In the genomic region with DNA sequence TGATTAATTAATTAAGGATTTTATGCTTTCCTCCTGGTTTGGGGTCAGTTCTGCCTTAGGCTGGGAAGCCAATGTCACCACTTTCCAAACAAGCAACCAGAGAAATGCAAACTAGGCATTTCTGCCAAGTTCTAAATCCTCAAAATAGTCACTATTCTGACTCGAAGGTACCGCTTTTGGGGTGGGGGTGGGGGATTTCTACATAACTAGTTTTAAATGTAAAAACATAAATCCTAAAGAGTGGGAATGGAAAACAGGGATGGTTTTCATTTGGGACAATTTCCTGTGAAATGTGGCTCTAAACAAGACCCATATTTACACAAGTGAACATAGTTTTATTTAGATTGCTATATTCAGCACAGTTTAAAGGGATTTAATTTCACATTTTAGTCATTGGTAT, we compare ENCODE assay signal across 27 mouse cellular contexts. TPM values are rescaled to one million over a fixed set of nuclear protein-coding genes. Genes with fewer than 3 reads are reported as not detected.
A peak's percentile ranks its signal among the peaks of the same experiment; 100 is the strongest.
DNase-seq lines count a peak whose midpoint lies in the region; ATAC-seq and TF ChIP-seq lines count a peak whose summit lies in the region.
"Had no signal": no experiment of that assay in that cellular context is flagged by ENCODE, and none has a peak within 500 bp of the region (broad histone marks: within the 10 kb centered on the region; RNA-seq: fewer than 3 reads in every experiment).

No protein-coding gene starts in this region.

- no peaks in the 10 kb centered on the region for H3K27me3 ChIP-seq in CH12.LX (replicated peaks)
- no peaks in the 10 kb centered on the region for H3K27me3 ChIP-seq in embryonic facial prominence, embryonic 14.5 days (replicated peaks; ENCODE audit: control insufficient read depth, insufficient read depth, low read length)
- no peaks in the 10 kb centered on the region for H3K27me3 ChIP-seq in midbrain, embryonic 15.5 days (replicated peaks)
- no peaks in the 10 kb centered on the region for H3K27me3 ChIP-seq in lung, postnatal 0 days (replicated peaks; ENCODE audit: insufficient read depth, low read length)
- H3K27me3 ChIP-seq: embryonic facial prominence, embryonic 12.5 days; heart, embryonic 13.5 days; hindbrain, embryonic 12.5 days; hindbrain, embryonic 15.5 days; intestine, embryonic 15.5 days; Patski had no signal

- H3K27ac ChIP-seq in CH12.LX (ENCODE audit: insufficient read depth, low read depth): no peak overlapping the region
- H3K27ac ChIP-seq in embryonic facial prominence, embryonic 14.5 days (replicated peaks; ENCODE audit: low read depth, low read length): no peak overlapping the region
- H3K27ac ChIP-seq in midbrain, embryonic 15.5 days: no peak overlapping the region
- H3K27ac ChIP-seq in lung, postnatal 0 days (ENCODE audit: low read length): no peak overlapping the region
- H3K27ac ChIP-seq: embryonic facial prominence, embryonic 12.5 days; heart, adult 2 months; heart, embryonic 10.5 days; heart, embryonic 13.5 days; hindbrain, embryonic 12.5 days; hindbrain, embryonic 15.5 days; intestine, embryonic 15.5 days had no signal

- H3K9me3 ChIP-seq in CH12.LX (replicated peaks; ENCODE audit: low read length): peaks cover 3% of the 10 kb centered on the region
- H3K9me3 ChIP-seq in embryonic facial prominence, embryonic 14.5 days (ENCODE audit: control insufficient read depth, low read length): no peaks in the 10 kb centered on the region
- H3K9me3 ChIP-seq in midbrain, embryonic 15.5 days: no peaks in the 10 kb centered on the region
- H3K9me3 ChIP-seq in lung, postnatal 0 days (ENCODE audit: low read length): no peaks in the 10 kb centered on the region
- H3K9me3 ChIP-seq: embryonic facial prominence, embryonic 12.5 days; heart, embryonic 10.5 days; heart, embryonic 13.5 days; hindbrain, embryonic 12.5 days; hindbrain, embryonic 15.5 days; intestine, embryonic 15.5 days had no signal

- 32% methylated on average over 2 of the region's 2 CpGs for WGBS in embryonic facial prominence, embryonic 14.5 days
- 82% methylated on average over 2 of the region's 2 CpGs for WGBS in midbrain, embryonic 15.5 days
- WGBS in lung, postnatal 0 days: 65% methylated on average over 2 of the region's 2 CpGs

- no peak for TF ChIP-seq CTCF in CH12.LX (conservative IDR thresholded peaks at IDR 0.05 in 1 of 2, IDR thresholded peaks at IDR 0.05 in 1 of 2; ENCODE audit: low read depth in 2 of 2, low read length in 2 of 2)
- TF ChIP-seq CTCF in lung, postnatal 0 days (IDR thresholded peaks at IDR 0.05): no peak

- no peak for ATAC-seq in embryonic facial prominence, embryonic 14.5 days (ENCODE audit: low read depth)
- no peak for ATAC-seq in midbrain, embryonic 15.5 days (replicated peaks)
- ATAC-seq in lung, postnatal 0 days: no peak
- ATAC-seq: CD4-positive, CD25-positive, alpha-beta regulatory T cell, adult 4 months; forebrain, embryonic 14.5 days; forebrain, postnatal 0 days; intestine, embryonic 15.5 days; Patski had no signal

- dilution Hi-C loops in CH12.LX (cut with MboI; ENCODE audit: extremely low pct_ligation_motif_present, extremely low pct_unique_long_range_greater_than_20kb, low sequenced_read_pairs): no loop called here

- no peak; the same call in 1 of the 2 replicates for TF ChIP-seq EP300 in CH12.LX (IDR thresholded peaks at IDR 0.05; ENCODE audit: low read length)
- no peak for TF ChIP-seq EP300 in lung, postnatal 0 days (IDR thresholded peaks at IDR 0.05)

- peaks cover 3% of the 10 kb centered on the region; the same call in 1 of the 2 replicates for H3K79me2 ChIP-seq in CH12.LX (replicated peaks; ENCODE audit: control insufficient read depth, extremely low read depth, insufficient read depth, poor library complexity, severe bottlenecking)

- DNase-seq in CH12.LX (ENCODE audit: extremely low read depth) (no peak), NIH3T3 (ENCODE audit: low read depth) (peak; percentile 30)
- peak; percentile 61 for DNase-seq in embryonic facial prominence, embryonic 14.5 days (ENCODE audit: low spot score)
- DNase-seq in hindlimb bud, embryonic 11.5 days (ENCODE audit: extremely low spot score, low read depth, low spot score): peak; percentile 30
- DNase-seq in lung, postnatal 14 days: no peak
- DNase-seq in lung, postnatal 0 days (ENCODE audit: low spot score): no peak
- DNase-seq: adrenal gland, adult 2 months; adrenal gland, postnatal 14 days; cerebellum, adult 11-12 months; cerebellum, adult 8-10 months; cerebellum, postnatal 10 days; cerebellum, postnatal 36 days; embryo, embryonic 11 days; forebrain, postnatal 0 days; gastrocnemius, postnatal 36 days; heart, adult 2 months; kidney, adult 11 months had no signal

- in situ Hi-C loops in CH12.LX (cut with MboI; ENCODE audit: low pct_ligation_motif_present, low pct_unique_long_range_greater_than_20kb, low sequenced_read_pairs): no loop called here

- H3K4me1 ChIP-seq in CH12.LX (ENCODE audit: control insufficient read depth in 1 of 2, insufficient read depth in 2 of 2): peaks cover 2 to 21% of the 10 kb centered on the region in 2 experiments; a peak in 2 of 4 replicates
- peaks cover 5% of the 10 kb centered on the region; the same call in 1 of the 2 replicates for H3K4me1 ChIP-seq in embryonic facial prominence, embryonic 14.5 days (ENCODE audit: control insufficient read depth, insufficient read depth, low read length)
- no peaks in the 10 kb centered on the region for H3K4me1 ChIP-seq in midbrain, embryonic 15.5 days
- H3K4me1 ChIP-seq in lung, postnatal 0 days (ENCODE audit: insufficient read depth, low read depth, low read length): no peaks in the 10 kb centered on the region
- H3K4me1 ChIP-seq: embryonic facial prominence, embryonic 12.5 days; heart, embryonic 10.5 days; heart, embryonic 13.5 days; hindbrain, embryonic 12.5 days; hindbrain, embryonic 15.5 days; intestine, embryonic 15.5 days had no signal

- no peak overlapping the region for H3K4me3 ChIP-seq in CH12.LX (replicated peaks in 1 of 3; ENCODE audit: low read depth in 2 of 3, low read length in 2 of 3, poor library complexity in 1 of 3)
- no peak overlapping the region for H3K4me3 ChIP-seq in embryonic facial prominence, embryonic 14.5 days (ENCODE audit: low read depth, low read length)
- H3K4me3 ChIP-seq in midbrain, embryonic 15.5 days: no peak overlapping the region
- H3K4me3 ChIP-seq in lung, postnatal 0 days (ENCODE audit: low read depth, low read length): no peak overlapping the region
- H3K4me3 ChIP-seq: embryonic facial prominence, embryonic 12.5 days; heart, adult 2 months; heart, embryonic 10.5 days; heart, embryonic 13.5 days; hindbrain, embryonic 12.5 days; hindbrain, embryonic 15.5 days; intestine, embryonic 15.5 days had no signal

- H3K4me2 ChIP-seq in CH12.LX (ENCODE audit: insufficient read depth, low read depth, poor library complexity, severe bottlenecking): no peak overlapping the region; the same call in 1 of the 2 replicates
- H3K4me2 ChIP-seq in embryonic facial prominence, embryonic 14.5 days (ENCODE audit: low read depth, low read length): no peak overlapping the region
- H3K4me2 ChIP-seq in midbrain, embryonic 15.5 days: no peak overlapping the region
- no peak overlapping the region for H3K4me2 ChIP-seq in lung, postnatal 0 days (replicated peaks; ENCODE audit: low read depth, low read length)
- H3K4me2 ChIP-seq: embryonic facial prominence, embryonic 12.5 days; heart, embryonic 13.5 days; hindbrain, embryonic 12.5 days; hindbrain, embryonic 15.5 days; intestine, embryonic 15.5 days had no signal

- TF ChIP-seq RAD21 in CH12.LX (IDR thresholded peaks at IDR 0.05; ENCODE audit: low read depth, low read length): no peak

- no peak overlapping the region for H3K9ac ChIP-seq in CH12.LX (ENCODE audit: insufficient read depth, low read depth)
- no peak overlapping the region for H3K9ac ChIP-seq in embryonic facial prominence, embryonic 14.5 days (ENCODE audit: low read depth, low read length)
- no peak overlapping the region for H3K9ac ChIP-seq in midbrain, embryonic 15.5 days
- H3K9ac ChIP-seq in lung, postnatal 0 days (replicated peaks; ENCODE audit: low read depth): no peak overlapping the region
- H3K9ac ChIP-seq: embryonic facial prominence, embryonic 12.5 days; forebrain, postnatal 0 days; heart, embryonic 13.5 days; hindbrain, embryonic 12.5 days; hindbrain, embryonic 15.5 days; intestine, embryonic 15.5 days had no signal

- TF ChIP-seq POLR2A in CH12.LX (IDR thresholded peaks at IDR 0.05; ENCODE audit: low read depth, low read length): no peak

- H3K36me3 ChIP-seq in CH12.LX (replicated peaks in 1 of 2; ENCODE audit: control insufficient read depth in 1 of 2, insufficient read depth in 1 of 2, low read length in 1 of 2): peaks cover 0 to 20% of the 10 kb centered on the region in 2 experiments
- H3K36me3 ChIP-seq in embryonic facial prominence, embryonic 14.5 days (ENCODE audit: control insufficient read depth, insufficient read depth, low read length): no peaks in the 10 kb centered on the region
- H3K36me3 ChIP-seq in midbrain, embryonic 15.5 days (replicated peaks): no peaks in the 10 kb centered on the region
- no peaks in the 10 kb centered on the region for H3K36me3 ChIP-seq in lung, postnatal 0 days (ENCODE audit: insufficient read depth, low read length)
- H3K36me3 ChIP-seq: embryonic facial prominence, embryonic 12.5 days; heart, embryonic 10.5 days; hindbrain, embryonic 12.5 days; hindbrain, embryonic 15.5 days; intestine, embryonic 15.5 days had no signal

TF ChIP-seq in CH12.LX, 34 proteins besides CTCF, POLR2A, EP300 and RAD21:
- TF ChIP-seq BHLHE40 (IDR thresholded peaks at IDR 0.05; ENCODE audit: low read depth, low read length) (no peak), CHD2 (IDR thresholded peaks at IDR 0.05; ENCODE audit: low read length) (no peak), MAFK (IDR thresholded peaks at IDR 0.05; ENCODE audit: insufficient replicate concordance, low read length) (peak; percentile 55; the same call in 1 of the 2 replicates), MAX (IDR thresholded peaks at IDR 0.05; ENCODE audit: low read length) (no peak)

RNA-seq across cellular contexts. Expression of gene Trmt5, which starts 53.9 kb away (rescaled TPM):
- 21.9 and 26.3 TPM in 2 replicates for total RNA-seq in CH12.LX (2012; rRNA removed)
- 51.3 and 57.7 TPM in 2 replicates for total RNA-seq in CH12.LX (2014; rRNA removed)
- 40.4 and 40.5 TPM in 2 replicates for polyA plus RNA-seq in CH12.LX (2012; ENCODE audit: insufficient read length, low read depth)
- 15.4 and 20.7 TPM in 2 replicates for polyA plus RNA-seq in embryonic facial prominence, embryonic 14.5 days (2014; fragmentation: Nextera tagmentation; extraction: Ambion mirVana)
- 14.8 and 16.6 TPM in 2 replicates for polyA plus RNA-seq in midbrain, embryonic 15.5 days (2015; fragmentation: Nextera tagmentation; extraction: Ambion mirVana)
- 7.7 and 9.0 TPM in 2 replicates for polyA plus RNA-seq in lung, postnatal 0 days (2015; fragmentation: Nextera tagmentation; extraction: Ambion mirVana)

RNA-seq across cellular contexts. Expression of gene Slc38a6, which starts 54.0 kb away (rescaled TPM):
- total RNA-seq in CH12.LX (2012; rRNA removed) (10.2 and 10.3 TPM in 2 replicates), CH12.LX (2014; rRNA removed) (13.6 and 15.4 TPM in 2 replicates)
- 6.9 and 7.0 TPM in 2 replicates for polyA plus RNA-seq in CH12.LX (2012; ENCODE audit: insufficient read length, low read depth)
- polyA plus RNA-seq in embryonic facial prominence, embryonic 14.5 days (2014; fragmentation: Nextera tagmentation; extraction: Ambion mirVana): 13.3 and 13.4 TPM in 2 replicates
- 9.8 and 11.0 TPM in 2 replicates for polyA plus RNA-seq in midbrain, embryonic 15.5 days (2015; fragmentation: Nextera tagmentation; extraction: Ambion mirVana)
- 4.2 and 8.2 TPM in 2 replicates for polyA plus RNA-seq in lung, postnatal 0 days (2015; fragmentation: Nextera tagmentation; extraction: Ambion mirVana)

Comparison
In these comparisons a context has a peak if more than half of its experiments do, and no peak if none do; other contexts are left out.
1. DNase-seq: peak in NIH3T3 (single experiment), embryonic facial prominence, embryonic 14.5 days (single experiment) and hindlimb bud, embryonic 11.5 days (single experiment); none in CH12.LX (single experiment), lung, postnatal 14 days (single experiment) and lung, postnatal 0 days (single experiment).